Mouse (Mus musculus): Measurements from ENCODE around the gene Tgfbrap1.

Tgfbrap1 gene

GRCm38 (mm10) chr1:43112882-43113281 is 14.4 kb upstream of the Tgfbrap1 start:
- peak in 1 of 2 experiments; percentile 63 for DNase-seq (ENCODE audit: low spot score in 2 of 2)

DNA sequence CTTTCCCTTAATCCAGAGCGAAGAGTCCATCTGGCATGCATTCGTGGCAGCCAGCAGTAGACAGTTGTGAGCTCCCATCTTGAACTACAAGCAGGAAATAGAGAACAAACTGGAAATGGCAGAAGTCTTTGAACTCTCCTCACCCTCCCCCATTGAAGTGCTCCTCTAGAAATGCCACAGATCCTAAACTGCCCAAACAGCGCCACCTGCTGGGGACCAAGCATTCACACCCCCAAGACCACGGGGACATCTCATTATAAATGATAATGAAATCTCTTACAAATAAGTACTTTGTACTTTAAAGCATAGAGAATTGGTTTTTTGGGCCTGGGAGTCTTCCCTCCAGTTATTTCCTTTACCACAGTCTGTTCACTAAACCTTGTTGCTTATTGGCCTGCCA is 12.1 kb upstream of the Tgfbrap1 start:
- no peak for DNase-seq (ENCODE audit: low spot score in 2 of 2)

GRCm38 (mm10) chr1:43108729-43109128 is 10.3 kb upstream of the Tgfbrap1 start:
- no peak for DNase-seq (ENCODE audit: low spot score in 2 of 2)

DNA sequence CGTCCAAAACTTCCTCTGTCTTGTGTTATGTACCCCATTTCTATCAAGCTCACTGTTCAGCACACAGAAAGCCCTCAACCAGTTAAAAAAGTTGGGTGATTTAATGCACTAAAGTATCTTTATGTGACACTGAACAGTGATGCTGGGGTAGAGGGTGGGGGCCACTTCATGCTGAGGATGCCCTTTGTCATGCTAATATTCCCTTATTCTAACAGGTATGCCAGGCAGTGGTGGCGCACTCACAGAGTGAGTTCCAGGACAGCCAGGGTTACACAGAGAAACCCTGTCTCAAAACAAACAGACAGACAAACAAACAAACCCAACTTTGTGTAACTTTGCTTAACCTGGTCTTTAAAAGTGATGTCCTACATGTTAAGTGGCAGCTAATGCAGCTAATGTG is 4.2 kb downstream of the Tgfbrap1 start:
- DNase-seq (ENCODE audit: low spot score in 2 of 2): no peak

- peak; percentile 56 to 66 for DNase-seq (ENCODE audit: low spot score in 2 of 2)
Observed at GRCm38 (mm10) chr1:43092056-43093015, 6.1 kb downstream of the Tgfbrap1 start.

DNA sequence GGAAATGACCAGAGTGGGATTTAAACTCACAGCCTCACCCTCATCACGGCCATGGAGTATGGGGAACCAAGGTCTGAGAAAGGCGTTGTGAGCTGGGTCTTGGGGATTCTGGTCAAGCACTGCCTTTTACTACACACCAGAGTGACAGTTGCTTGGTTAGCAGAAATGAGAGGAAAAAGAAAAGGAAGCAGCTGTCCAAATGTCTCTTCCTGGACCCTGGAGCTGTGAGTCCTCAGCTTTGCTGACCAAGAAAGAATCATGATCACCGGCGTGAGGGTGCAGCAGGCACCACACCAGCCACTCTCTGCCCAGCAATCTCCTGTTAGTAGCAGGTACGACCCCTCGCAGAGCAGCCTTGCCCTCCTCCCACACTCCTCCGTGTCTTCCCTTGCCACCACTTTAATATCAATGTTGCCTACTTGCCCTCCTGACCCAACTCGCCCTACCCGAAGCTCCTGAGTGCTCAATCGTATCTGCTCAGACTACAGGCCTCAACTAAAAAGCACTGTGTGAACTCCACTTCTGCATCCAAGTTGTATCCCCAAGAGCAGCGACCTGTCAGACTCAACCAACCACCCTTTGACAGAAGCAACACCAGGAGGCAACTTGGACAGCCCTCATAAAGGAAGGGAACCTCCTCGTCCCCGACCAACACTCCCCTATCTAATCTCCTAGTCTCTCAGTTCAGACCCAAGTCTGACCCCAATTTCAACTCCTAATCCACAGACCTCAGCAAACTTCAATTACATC is 7.0 kb downstream of the Tgfbrap1 start:
- peak in 1 of 2 experiments; percentile 20 for DNase-seq (ENCODE audit: low spot score in 2 of 2)

GRCm38 (mm10) chr1:43090418-43090817 is 8.0 kb downstream of the Tgfbrap1 start:
- DNase-seq (ENCODE audit: low spot score in 2 of 2): no peak

DNA sequence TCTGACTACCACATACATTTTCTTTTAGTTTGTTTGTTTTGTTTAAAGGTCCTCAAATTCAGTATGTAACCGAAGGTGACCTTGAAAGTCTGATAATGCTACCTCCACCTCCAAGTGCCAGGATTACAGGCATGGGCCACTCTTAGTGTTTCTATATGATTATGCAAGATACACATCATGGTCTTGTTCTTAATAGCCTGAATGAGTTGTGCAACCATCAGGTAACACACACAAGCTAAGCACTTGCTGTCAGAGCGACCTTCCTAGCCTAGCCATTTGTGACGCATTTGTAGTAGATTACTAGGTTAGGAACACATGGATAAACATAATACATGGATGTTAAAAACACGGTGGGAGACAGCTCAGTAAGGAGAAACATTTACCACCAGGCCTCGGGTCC is 15.5 kb downstream of the Tgfbrap1 start:
- DNase-seq (ENCODE audit: low spot score in 2 of 2): no peak

GRCm38 (mm10) chr1:43078124-43078523 is 20.3 kb downstream of the Tgfbrap1 start:
- DNase-seq (ENCODE audit: low spot score in 2 of 2): no peak

DNA sequence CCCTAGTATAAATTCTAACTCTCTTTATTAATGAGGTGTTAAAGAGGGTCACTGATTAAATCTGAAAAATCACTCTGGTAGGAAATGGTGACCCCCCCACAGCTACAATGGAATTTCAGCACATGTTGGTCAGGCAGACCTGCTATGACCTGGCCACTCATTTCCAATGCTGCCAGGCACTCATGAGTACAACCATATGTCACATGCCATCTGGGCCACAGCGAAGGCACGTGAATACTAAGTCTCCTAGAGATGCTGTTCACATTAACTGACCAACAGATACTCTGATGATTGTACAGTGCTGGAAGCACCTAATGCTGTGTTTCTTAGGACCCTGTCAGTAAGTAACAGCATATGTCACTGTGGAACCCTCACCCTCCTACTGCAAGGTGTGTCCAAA is 23.6 kb downstream of the Tgfbrap1 start:
- DNase-seq (ENCODE audit: low spot score in 2 of 2): no peak

GRCm38 (mm10) chr1:43072561-43072960 is 25.9 kb downstream of the Tgfbrap1 start:
- no peak for DNase-seq (ENCODE audit: low spot score in 2 of 2)

GRCm38 (mm10) chr1:43072028-43072427 is 26.4 kb downstream of the Tgfbrap1 start:
- DNase-seq (ENCODE audit: low spot score in 2 of 2): no peak

GRCm38 (mm10) chr1:43070726-43071125 is 27.7 kb downstream of the Tgfbrap1 start:
- no peak for DNase-seq (ENCODE audit: low spot score in 2 of 2)

DNA sequence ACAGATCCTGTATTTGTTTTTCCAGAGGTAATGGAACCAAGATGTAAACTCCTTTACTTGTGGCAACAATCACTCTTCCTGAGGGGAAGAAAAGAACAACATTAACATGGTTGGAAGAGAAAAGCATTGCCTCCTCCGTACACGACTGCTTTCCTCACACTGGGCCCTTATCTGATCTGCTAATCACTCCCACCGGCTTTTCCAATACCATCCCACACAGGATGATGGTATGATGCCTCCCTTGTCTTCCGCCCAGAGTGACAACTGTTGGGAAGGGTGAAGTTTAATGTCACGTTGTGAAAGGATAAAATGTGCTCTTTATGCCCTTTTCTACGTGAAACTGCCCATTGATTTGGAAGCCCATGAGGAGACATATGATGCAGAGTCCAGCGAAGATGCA is 30.9 kb downstream of the Tgfbrap1 start:
- no peak for DNase-seq (ENCODE audit: low spot score in 2 of 2)

- no peak for DNase-seq (ENCODE audit: low spot score in 2 of 2)
Observed at GRCm38 (mm10) chr1:43066573-43066972, 31.9 kb downstream of the Tgfbrap1 start.

DNA sequence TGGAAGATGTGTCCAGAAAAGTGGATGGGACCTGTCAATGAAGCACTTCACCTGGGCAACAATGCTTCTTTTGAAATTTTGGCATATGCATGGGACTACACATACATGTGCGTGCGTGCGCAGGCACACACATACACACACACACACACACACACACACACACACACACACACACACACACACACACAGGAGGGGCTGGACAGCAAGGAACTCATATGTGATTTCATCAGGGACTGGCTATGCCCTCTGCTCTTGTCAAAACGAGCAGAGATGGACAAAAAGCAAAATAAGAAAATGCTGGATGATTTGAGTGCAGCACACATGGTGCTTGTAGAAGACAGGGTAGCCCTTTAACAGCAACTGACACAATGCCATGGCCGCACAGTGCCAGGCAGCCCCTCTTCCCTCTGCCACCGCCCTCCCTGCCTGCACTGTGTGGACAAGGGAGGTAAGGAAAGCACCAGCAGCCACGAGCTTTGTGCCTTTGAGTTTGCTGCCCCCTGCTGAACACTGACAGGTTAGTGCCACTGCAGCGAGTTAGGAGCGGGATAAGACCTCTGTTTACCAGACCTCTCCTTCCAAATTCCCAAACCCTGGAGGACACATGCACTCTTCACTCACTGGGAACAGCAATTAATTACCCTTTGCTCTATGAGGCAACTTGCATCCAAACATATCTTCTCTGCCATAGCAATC is 32.7 kb downstream of the Tgfbrap1 start:
- peak in 1 of 2 experiments; percentile 74 for DNase-seq (ENCODE audit: low spot score in 2 of 2)

DNA sequence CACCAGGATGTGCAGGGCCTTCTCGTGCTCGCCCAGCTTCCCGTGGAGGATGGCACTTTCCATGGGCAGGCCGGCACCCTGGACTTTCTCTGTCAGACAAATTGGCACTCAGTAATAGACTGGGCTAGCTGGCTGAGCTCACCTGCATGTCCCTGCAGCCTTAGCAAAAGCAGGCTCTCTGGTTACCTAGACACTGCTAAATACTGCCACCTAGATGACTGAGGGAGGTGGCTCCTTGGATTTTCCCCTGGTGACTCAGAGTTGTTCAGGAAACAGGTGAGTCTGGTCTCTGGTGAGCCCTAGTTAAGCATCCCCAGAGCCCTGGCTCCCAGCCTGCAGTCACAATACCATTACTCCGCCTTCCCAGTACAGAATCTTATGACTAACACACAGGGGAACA is 46.5 kb downstream of the Tgfbrap1 start:
- no peak for DNase-seq (ENCODE audit: low spot score in 2 of 2)

GRCm38 (mm10) chr1:43047811-43048210 is 50.6 kb downstream of the Tgfbrap1 start:
- DNase-seq (ENCODE audit: low spot score in 2 of 2): no peak

DNA sequence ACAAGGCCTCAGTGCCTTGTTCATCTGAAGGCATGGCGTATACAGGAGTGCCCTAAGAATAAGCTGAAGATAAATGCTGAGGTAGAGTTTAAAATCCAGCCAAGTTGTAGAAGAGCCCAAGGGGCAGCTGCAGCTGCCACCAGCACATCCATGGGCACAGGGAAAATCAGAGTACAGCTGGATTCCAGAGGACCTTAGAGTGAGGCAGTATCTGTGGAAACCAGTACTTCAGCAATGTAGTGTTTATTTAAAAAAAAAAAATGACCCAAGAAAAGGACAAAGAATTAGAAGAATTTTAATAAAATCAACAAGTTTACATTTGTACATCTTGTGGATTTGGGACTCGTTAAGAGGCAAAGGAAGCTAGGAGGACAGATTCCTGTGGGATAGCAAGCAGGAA is 51.4 kb downstream of the Tgfbrap1 start:
- no peak for DNase-seq (ENCODE audit: low spot score in 2 of 2)

- no peak for DNase-seq (ENCODE audit: low spot score in 2 of 2)
Observed at GRCm38 (mm10) chr1:43045204-43045982, 53.0 kb downstream of the Tgfbrap1 start.

DNA sequence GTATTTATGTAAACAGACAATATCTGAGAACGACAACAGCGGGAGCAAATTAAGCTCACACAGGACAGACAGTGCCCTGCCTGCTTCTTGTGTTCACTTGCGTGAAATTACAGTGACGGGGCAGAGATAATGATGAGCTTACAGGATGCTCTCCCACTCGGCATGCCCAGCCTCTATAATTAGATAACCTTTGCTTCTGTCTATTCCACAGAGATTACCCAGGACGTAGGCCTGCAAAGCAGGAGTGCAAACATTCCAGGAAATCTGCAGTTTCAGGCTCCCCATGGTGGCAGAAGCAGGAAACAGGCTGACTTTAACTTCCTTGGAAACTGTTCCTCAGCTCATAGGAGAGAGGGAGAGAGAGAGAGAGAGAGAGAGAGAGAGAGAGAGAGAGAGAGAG is 56.2 kb downstream of the Tgfbrap1 start:
- DNase-seq (ENCODE audit: low spot score in 2 of 2): no peak
